Mouse (Mus musculus): Measurements from ENCODE around the gene Rapgef2.

Rapgef2 gene

GRCm38 (mm10) chr3:79168168-79168827, 118.0 kb downstream of the Rapgef2 start:
- no peak for DNase-seq (ENCODE audit: low read depth, low spot score)

- DNase-seq (ENCODE audit: low read depth, low spot score), result no peak
Measured at GRCm38 (mm10) chr3:79167586-79167985, 118.7 kb downstream of the Rapgef2 start.

- DNase-seq (ENCODE audit: low read depth, low spot score), result no peak
Measured at GRCm38 (mm10) chr3:79161834-79162401, 124.4 kb downstream of the Rapgef2 start.

GRCm38 (mm10) chr3:79161093-79161723, 125.1 kb downstream of the Rapgef2 start:
- DNase-seq (ENCODE audit: low read depth, low spot score), result no peak

- no peak for DNase-seq (ENCODE audit: low read depth, low spot score)
Measured at GRCm38 (mm10) chr3:79158254-79158653, 128.1 kb downstream of the Rapgef2 start.

GRCm38 (mm10) chr3:79153039-79153487, 133.3 kb downstream of the Rapgef2 start:
- DNase-seq (ENCODE audit: low read depth, low spot score), result no peak

- no peak for DNase-seq (ENCODE audit: low read depth, low spot score)
Measured at GRCm38 (mm10) chr3:79145407-79146055, 140.8 kb downstream of the Rapgef2 start.

- peak; percentile 9 for DNase-seq (ENCODE audit: low read depth, low spot score)
Measured at GRCm38 (mm10) chr3:79144672-79145406, 141.5 kb downstream of the Rapgef2 start.

GRCm38 (mm10) chr3:79144085-79144484, 142.2 kb downstream of the Rapgef2 start:
- DNase-seq (ENCODE audit: low read depth, low spot score), result peak; percentile 16

GRCm38 (mm10) chr3:79139245-79139644, 147.1 kb downstream of the Rapgef2 start:
- DNase-seq (ENCODE audit: low read depth, low spot score), result peak; percentile 12

GRCm38 (mm10) chr3:79138601-79139000, 147.7 kb downstream of the Rapgef2 start:
- DNase-seq (ENCODE audit: low read depth, low spot score), result no peak

GRCm38 (mm10) chr3:79130991-79131390, 155.3 kb downstream of the Rapgef2 start:
- DNase-seq (ENCODE audit: low read depth, low spot score), result no peak

GRCm38 (mm10) chr3:79129044-79129600, 157.2 kb downstream of the Rapgef2 start:
- peak; percentile 25 for DNase-seq (ENCODE audit: low read depth, low spot score)

- DNase-seq (ENCODE audit: low read depth, low spot score), result no peak
Measured at GRCm38 (mm10) chr3:79127797-79128196, 158.5 kb downstream of the Rapgef2 start.

- no peak for DNase-seq (ENCODE audit: low read depth, low spot score)
Measured at GRCm38 (mm10) chr3:79126857-79127256, 159.5 kb downstream of the Rapgef2 start.

GRCm38 (mm10) chr3:79121391-79121790, 164.9 kb downstream of the Rapgef2 start:
- no peak for DNase-seq (ENCODE audit: low read depth, low spot score)

GRCm38 (mm10) chr3:79119983-79120382, 166.3 kb downstream of the Rapgef2 start:
- no peak for DNase-seq (ENCODE audit: low read depth, low spot score)

- DNase-seq (ENCODE audit: low read depth, low spot score), result peak; percentile 25
Measured at GRCm38 (mm10) chr3:79110153-79110552, 176.2 kb downstream of the Rapgef2 start.

- DNase-seq (ENCODE audit: low read depth, low spot score), result no peak
Measured at GRCm38 (mm10) chr3:79108246-79108645, 178.1 kb downstream of the Rapgef2 start.

- peak; percentile 17 for DNase-seq (ENCODE audit: low read depth, low spot score)
Measured at GRCm38 (mm10) chr3:79106360-79106759, 180.0 kb downstream of the Rapgef2 start.

- no peak for DNase-seq (ENCODE audit: low read depth, low spot score)
Measured at GRCm38 (mm10) chr3:79103604-79104003, 182.7 kb downstream of the Rapgef2 start.

Data from ES-CJ7 (cell line).